Mouse (Mus musculus) olfactory bulb, adult 2 months (tissue): ENCODE results near the gene H2-Eb1.

Source experiments
- CTCF ChIP-seq: fragments of 200-500 bp; IDR thresholded peaks from 2 replicates; pipeline ENCODE4 v1.5.1; 2012; ENCODE audit warnings: low read depth, mild to moderate bottlenecking, low read length, moderate library complexity; ENCODE audit not compliant: insufficient read depth
- POLR2A ChIP-seq: fragments of 200-500 bp; IDR thresholded peaks from 2 replicates; pipeline ENCODE4 v1.6.1; 2012; ENCODE audit warnings: mild to moderate bottlenecking, low read depth, low read length, moderate library complexity; ENCODE audit not compliant: insufficient read depth

DNA sequence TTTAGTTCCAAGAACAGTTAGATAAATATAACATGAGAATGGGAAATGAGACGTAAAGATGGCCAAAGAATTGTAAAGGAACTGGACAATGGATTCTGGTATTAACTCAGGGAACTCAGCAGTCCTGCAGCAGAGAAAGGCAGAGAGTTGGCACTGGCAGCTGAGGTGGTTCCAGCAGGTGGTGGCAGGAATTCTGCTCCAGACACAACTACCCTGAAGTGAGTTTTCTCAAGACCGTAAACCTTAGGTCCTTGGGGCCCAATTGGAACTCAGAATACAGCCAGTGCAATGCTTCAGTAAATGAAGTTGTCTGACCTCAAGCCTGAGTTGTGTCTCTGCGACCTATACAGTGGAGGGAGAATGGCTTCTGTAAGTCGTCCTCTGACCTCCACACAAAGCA, 11.4 kb upstream of the H2-Eb1 start:
- TF ChIP-seq CTCF, result no peak
- no peak for TF ChIP-seq POLR2A
